Mouse (Mus musculus) lung, adult 2 months (tissue): ENCODE results near the gene Dennd2a. TPM values are rescaled to one million over a fixed set of nuclear protein-coding genes. Genes with fewer than 3 reads are reported as not detected.

ENCODE experiments used
- DNase-seq: peaks from one replicate; pipeline ENCODE4 v3.0.0; 2022
- H3K4me1 ChIP-seq: fragments of 200-500 bp; 2 replicates; pipeline ENCODE4 v1.6.1; 2011; ENCODE audit warnings: low read length; ENCODE audit not compliant: control insufficient read depth, insufficient read depth
- H3K4me3 ChIP-seq: fragments of 200-500 bp; replicated peaks from 2 replicates; pipeline ENCODE3; 2011; ENCODE audit warnings: low read depth, mild to moderate bottlenecking, control low read depth, low read length; ENCODE audit errors: extremely low read depth
- CTCF ChIP-seq: fragments of 200-500 bp; IDR thresholded peaks from 2 replicates; pipeline ENCODE4 v1.5.1; 2011; ENCODE audit warnings: mild to moderate bottlenecking, low read length, control low read depth; ENCODE audit not compliant: insufficient read depth
- POLR2A ChIP-seq: fragments of 200-500 bp; IDR thresholded peaks from 2 replicates; pipeline ENCODE4 v1.6.1; 2011; ENCODE audit warnings: low read depth, mild to moderate bottlenecking, control low read depth, low read length, borderline replicate concordance; ENCODE audit errors: extremely low read depth
- WGBS: fragments of 180-500 bp; shearing (Covaris S2); methylation state at CpG from one replicate; pipeline ENCODE4 v1.1.7; 2018; 5-methylcytosine and 5-hydroxymethylcytosine counted together
- polyA plus RNA-seq: library from polyadenylated mRNA; depleted of rRNA; stranded (reverse); fragments of >200 nt; gene quantifications from 2 replicates; pipeline ENCODE4 v1.2.3, GENCODE M21; 2012

The Dennd2a gene
- polyA plus RNA-seq, 1 experiment = 22.9 TPM

- Histone ChIP-seq H3K4me3 (no peak overlapping the region), H3K4me1 (peaks cover 6% of the 10 kb centered on the region)
- no peak for TF ChIP-seq POLR2A
- 55% methylated on average over 4 of the region's 4 CpGs for WGBS
- DNase-seq = no peak
Measured at GRCm38 (mm10) chr6:39527811-39528210, 29.9 kb downstream of the Dennd2a start.

DNA sequence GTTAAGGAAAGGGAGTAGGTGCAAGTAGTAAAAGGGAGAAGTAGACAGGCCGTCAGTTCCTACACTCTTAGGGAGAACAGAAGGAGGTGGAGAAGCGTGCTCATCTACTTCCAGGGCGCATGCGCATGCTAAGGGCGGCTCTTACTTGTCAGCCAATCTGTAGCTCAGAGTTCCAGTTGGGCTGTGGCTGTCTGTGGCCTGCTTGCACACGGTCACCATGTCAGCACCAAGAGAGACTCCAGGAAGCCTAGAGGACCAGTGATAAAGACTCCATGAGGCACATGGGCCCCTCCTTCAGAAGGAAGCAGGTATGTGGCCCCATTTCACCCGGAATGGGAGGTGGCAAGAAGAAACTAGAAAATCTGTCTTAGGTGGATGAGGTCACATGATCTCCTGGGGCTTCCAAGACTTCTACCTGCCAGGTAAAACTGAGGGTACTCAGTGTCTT lies 30.3 kb downstream of the Dennd2a start:
- TF ChIP-seq POLR2A (peak; percentile 25; the same call in 1 of the 2 replicates), CTCF (no peak)
- 82% methylated on average over 7 of the region's 7 CpGs for WGBS
- H3K4me1 ChIP-seq = peaks cover 6% of the 10 kb centered on the region
- no peak overlapping the region for H3K4me3 ChIP-seq
- DNase-seq = no peak

DNA sequence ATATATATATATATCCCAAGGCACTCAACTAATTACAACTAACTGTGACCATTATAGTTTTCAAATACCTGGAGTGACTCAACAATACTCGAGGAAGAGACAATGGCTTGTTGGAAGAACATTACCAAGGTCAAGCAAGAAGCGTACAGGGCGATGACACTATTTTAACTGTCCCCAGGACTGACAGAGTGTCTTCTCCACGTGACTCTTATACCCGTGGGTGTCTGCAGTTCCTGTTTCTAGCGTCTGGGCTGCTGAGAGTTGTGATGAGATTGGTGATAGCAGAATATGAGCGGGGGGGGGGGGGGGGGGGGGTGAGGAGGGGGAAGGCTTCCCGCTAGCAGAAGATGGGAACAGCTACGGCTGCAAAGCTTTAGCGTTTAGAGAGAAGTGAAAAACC lies 30.9 kb downstream of the Dennd2a start:
- Histone ChIP-seq H3K4me1 (peaks cover 6% of the 10 kb centered on the region), H3K4me3 (no peak overlapping the region)
- TF ChIP-seq POLR2A (no peak), CTCF (no peak)
- DNase-seq = no peak
- WGBS = 55% methylated on average over 9 of the region's 10 CpGs

DNA sequence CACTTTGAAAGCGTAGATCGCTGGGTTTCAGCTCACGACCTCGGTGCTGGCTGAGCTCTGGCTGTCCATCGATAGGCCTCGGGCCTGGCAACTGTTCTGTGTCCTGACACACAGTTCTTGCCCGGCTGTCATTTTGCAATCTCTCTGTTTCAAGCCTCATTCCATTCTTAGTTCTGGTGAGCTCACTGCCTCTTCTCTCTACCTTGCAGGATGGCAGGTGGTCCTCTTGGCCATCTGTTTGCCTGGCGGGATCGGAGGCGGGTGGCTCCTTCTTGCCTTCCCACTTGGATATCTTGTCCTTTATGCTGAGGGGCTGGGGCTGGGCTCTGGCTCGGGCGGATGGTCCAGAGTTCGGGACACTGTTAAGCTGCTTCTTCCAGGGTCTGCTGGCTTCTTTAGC lies 34.5 kb downstream of the Dennd2a start:
- peak overlapping the region; percentile 28 for H3K4me3 ChIP-seq

GRCm38 (mm10) chr6:39522425-39522824 lies 35.2 kb downstream of the Dennd2a start:
- Histone ChIP-seq H3K4me1 (peaks cover 6% of the 10 kb centered on the region), H3K4me3 (no peak overlapping the region)
- TF ChIP-seq CTCF (no peak), POLR2A (peak; percentile 62; the same call in 1 of the 2 replicates)
- peak; percentile 36 for DNase-seq
- WGBS = 45% methylated on average over 5 of the region's 5 CpGs

More for the DNA sequence above, 34.5 kb downstream of the Dennd2a start:
- H3K4me1 ChIP-seq = peaks cover 6% of the 10 kb centered on the region
- 86% methylated on average over 13 of the region's 13 CpGs for WGBS
- TF ChIP-seq POLR2A (no peak), CTCF (no peak)
- no peak for DNase-seq

- Histone ChIP-seq H3K4me1 (peaks cover 3% of the 10 kb centered on the region), H3K4me3 (no peak overlapping the region)
- no peak for DNase-seq
- WGBS = 52% methylated on average over 6 of the region's 6 CpGs
- TF ChIP-seq POLR2A (no peak), CTCF (no peak)
Measured at GRCm38 (mm10) chr6:39515739-39516131, 41.9 kb downstream of the Dennd2a start.

DNA sequence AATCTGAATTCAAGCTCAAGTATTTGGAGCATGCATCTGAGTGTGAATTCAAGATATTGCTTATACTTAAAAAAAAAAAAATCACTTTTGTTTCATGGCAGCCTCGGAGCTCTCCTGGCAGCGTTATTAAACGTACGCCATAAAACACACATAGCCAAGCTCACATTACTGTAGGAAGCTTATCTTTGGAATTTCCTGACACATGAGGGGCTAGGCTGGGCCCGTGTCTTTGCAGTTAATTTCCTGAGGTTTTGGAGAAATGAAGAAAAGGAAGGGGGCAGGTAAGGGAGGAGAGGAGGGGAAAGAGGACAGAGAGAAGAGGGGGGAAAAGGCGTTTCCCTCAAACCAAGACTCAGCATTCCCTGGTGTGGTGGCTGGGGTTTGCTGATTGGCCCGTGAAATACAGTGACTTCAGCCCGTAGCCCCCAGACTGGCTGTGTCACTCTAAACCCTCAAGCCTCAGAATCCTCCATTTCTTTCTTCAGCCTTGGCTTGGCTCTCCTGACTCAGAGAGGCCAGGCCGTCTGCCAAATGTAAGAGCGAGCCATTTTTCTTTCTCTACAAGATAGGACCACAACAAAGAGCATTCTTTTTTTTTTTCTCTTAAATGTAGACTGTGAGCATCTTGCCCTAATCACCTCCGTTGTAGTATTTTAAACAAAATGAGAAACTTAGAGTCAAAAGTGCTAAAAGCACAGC lies 42.5 kb downstream of the Dennd2a start:
- TF ChIP-seq POLR2A = no peak
- no peak for TF ChIP-seq CTCF
- WGBS = 26% methylated on average over 11 of the region's 11 CpGs
- no peak for DNase-seq
- H3K4me1 ChIP-seq = peaks cover 3% of the 10 kb centered on the region
- H3K4me3 ChIP-seq = no peak overlapping the region

DNA sequence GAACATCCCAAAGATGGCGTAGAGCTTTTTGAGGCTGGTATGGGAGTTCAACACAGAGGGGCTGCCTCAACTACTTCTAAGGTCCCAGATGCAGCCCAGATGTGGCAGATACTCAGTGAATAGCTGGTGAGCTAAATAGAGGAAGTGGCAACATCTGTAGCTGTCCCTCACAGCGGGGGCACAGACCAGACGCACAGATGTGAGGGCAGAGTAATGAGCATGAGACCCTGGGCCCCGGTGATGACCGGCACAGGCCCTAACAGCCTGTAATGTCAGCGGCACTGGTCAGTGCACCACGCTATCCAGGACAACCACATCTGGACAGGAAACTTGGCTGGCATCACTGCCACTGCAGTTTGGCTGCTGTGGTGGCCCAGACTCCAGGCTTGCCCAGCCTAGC lies 54.2 kb downstream of the Dennd2a start:
- 85% methylated on average over 7 of the region's 7 CpGs for WGBS
- H3K4me3 ChIP-seq = no peak overlapping the region

GRCm38 (mm10) chr6:39497165-39497564 lies 60.5 kb downstream of the Dennd2a start:
- WGBS = 95% methylated on average over 4 of the region's 4 CpGs
- Histone ChIP-seq H3K4me1 (0 out of 2 replicates have a peak, but pooled peaks cover 3% of the 10 kb centered on the region), H3K4me3 (no peak overlapping the region)
- no peak for TF ChIP-seq POLR2A
- TF ChIP-seq CTCF = no peak
- DNase-seq = no peak

More for the DNA sequence above, 54.2 kb downstream of the Dennd2a start:
- no peaks in the 10 kb centered on the region for H3K4me1 ChIP-seq
- no peak for TF ChIP-seq POLR2A
- TF ChIP-seq CTCF = no peak
- DNase-seq = no peak

DNA sequence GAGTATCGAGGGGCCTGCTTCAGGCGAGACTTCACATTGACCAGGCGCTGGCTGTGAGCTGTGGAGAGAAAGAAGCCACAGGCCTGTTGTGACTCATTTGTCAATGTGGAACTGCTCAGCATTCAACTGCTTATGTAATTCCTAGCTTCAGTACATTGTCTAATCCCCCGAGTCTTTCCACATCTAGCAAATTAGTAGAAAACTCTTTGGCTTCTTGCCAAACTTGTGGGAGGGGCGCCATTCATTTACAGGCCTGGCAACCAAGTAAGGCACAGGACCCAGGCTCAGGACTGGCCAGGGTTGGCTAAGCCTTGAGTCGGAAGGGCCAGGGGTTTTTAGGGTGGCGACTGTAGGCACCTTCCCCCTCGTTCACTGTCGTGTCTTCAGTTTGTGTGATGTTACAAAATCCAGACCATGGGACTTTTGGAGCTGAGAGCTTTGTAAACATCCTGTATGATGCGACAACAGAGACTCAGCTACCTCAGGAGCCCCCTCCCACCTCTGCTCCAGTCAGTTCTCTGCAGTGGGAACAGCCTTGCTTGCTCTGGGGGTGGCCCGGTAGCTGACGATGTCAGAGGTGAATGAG lies 64.4 kb downstream of the Dennd2a start:
- 59% methylated on average over 12 of the region's 12 CpGs for WGBS
- DNase-seq = no peak
- TF ChIP-seq CTCF (no peak), POLR2A (no peak)
- Histone ChIP-seq H3K4me3 (no peak overlapping the region), H3K4me1 (0 out of 2 replicates have a peak, but pooled peaks cover 3% of the 10 kb centered on the region)
